Mouse (Mus musculus) regulatory T cell (primary cell): ENCODE data around the gene Hhat.

Experiments
- in situ Hi-C: fragments of 300-600 bp; cut with MboI, MseI; formaldehyde crosslinking; loops from one replicate; pipeline ENCODE4 v1.15.1; 2025; ENCODE audit warnings: high pct_unique_total_duplicates

Gene Hhat

GRCm38 (mm10) chr1:192564691-192565090 lies 206.3 kb downstream of the Hhat start:
- in situ Hi-C loops, result no loop called here

GRCm38 (mm10) chr1:192559341-192559740 lies 211.7 kb downstream of the Hhat start:
- in situ Hi-C loops, result no loop called here

DNA sequence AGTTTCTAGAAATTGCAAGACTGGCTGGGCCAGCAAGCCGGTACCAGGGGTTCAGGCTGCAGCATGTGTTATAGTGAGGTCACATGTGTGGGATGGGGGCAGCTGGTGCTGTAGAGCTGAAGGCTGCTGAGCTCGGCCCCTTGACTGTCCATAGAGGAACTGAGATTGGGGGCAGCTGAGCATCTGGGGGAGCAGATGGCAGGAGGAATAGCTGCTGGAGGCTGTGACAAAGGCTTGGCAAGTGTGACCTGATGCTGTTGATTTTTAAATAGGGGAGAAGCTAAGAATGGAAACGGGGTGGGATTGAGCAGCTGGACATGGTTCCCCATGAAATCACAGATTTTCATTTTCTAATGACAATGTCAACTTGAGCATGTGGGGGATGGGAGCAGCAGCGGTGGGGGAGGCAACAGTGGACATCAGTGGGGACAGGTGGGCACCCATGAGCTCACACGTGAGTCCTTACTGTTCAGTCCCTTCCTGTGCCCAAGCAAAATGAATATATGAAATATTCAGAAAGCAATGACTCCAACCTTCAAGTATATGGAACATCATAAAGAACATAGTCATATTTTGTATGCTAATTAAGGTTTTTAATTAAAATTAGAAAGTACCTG lies 212.9 kb downstream of the Hhat start:
- in situ Hi-C loops, result no loop called here

GRCm38 (mm10) chr1:192555516-192555915 lies 215.5 kb downstream of the Hhat start:
- in situ Hi-C loops, result no loop called here

- in situ Hi-C loops, result no loop called here
Measured at GRCm38 (mm10) chr1:192550561-192550960, 220.5 kb downstream of the Hhat start.

DNA sequence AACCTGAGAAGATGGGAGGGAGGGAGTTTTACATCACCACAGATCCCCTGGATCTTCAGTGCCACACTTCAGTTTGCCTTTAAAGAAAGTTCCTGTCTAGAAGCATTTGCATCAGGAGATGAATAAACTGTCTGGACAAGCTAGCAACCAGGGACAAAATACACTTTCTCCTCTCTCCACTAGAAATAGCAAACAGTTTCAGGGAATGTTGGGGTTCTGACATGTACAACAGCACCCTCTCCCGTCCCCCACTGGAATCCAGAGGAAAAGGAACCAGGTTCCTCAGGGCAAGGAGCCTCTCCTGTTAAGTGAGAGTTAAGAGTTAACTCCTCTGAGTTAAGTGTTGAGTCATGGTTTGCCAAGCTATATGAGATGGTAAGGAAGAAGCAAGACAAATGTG lies 224.2 kb downstream of the Hhat start:
- in situ Hi-C loops, result no loop called here

GRCm38 (mm10) chr1:192544901-192545300 lies 226.1 kb downstream of the Hhat start:
- in situ Hi-C loops, result no loop called here

GRCm38 (mm10) chr1:192544091-192544490 lies 226.9 kb downstream of the Hhat start:
- in situ Hi-C loops, result no loop called here

GRCm38 (mm10) chr1:192543686-192544085 lies 227.3 kb downstream of the Hhat start:
- in situ Hi-C loops, result no loop called here

GRCm38 (mm10) chr1:192542093-192542492 lies 228.9 kb downstream of the Hhat start:
- in situ Hi-C loops, result no loop called here

DNA sequence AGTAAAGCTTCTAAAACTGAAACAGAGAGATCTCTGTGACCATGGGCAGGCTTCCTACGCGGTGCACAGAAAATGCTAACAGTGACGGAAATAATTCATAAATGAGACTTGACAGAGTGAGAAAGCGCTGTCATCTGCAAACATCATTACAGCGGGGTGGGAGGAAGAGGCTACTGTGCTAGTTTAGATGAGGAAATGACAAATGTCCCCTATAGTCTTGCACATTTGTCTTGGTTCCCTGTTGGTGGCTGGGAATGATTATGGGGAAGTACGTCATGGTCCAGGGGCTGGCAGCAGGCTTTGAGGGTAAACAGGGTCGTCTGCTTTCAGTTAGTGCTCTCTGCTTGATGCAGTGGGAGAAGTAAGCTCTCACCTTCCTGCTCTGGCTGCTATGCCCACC lies 233.9 kb downstream of the Hhat start:
- in situ Hi-C loops, result no loop called here

- in situ Hi-C loops, result no loop called here
Measured at GRCm38 (mm10) chr1:192536440-192536839, 234.6 kb downstream of the Hhat start.

GRCm38 (mm10) chr1:192533016-192533415 lies 238.0 kb downstream of the Hhat start:
- in situ Hi-C loops, result no loop called here

DNA sequence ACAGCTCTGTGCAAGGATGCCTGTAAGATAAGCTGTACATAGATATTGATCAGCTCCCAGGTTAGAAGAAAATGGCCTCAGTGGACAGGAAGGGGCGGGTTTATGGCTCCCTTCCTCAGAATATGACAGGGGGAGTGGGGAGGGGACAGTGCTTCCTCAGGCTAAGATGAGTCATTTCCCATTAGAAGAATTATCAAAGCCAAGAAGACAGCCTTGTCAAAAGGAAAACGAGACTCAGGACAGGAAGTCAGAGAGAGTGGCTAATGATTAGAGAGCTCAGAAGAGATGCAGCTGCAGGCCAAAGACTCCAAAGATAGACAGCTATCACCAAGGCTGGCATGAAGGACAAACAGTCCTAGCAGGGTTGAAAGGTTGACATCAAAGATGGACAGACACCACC lies 238.8 kb downstream of the Hhat start:
- in situ Hi-C loops, result no loop called here

DNA sequence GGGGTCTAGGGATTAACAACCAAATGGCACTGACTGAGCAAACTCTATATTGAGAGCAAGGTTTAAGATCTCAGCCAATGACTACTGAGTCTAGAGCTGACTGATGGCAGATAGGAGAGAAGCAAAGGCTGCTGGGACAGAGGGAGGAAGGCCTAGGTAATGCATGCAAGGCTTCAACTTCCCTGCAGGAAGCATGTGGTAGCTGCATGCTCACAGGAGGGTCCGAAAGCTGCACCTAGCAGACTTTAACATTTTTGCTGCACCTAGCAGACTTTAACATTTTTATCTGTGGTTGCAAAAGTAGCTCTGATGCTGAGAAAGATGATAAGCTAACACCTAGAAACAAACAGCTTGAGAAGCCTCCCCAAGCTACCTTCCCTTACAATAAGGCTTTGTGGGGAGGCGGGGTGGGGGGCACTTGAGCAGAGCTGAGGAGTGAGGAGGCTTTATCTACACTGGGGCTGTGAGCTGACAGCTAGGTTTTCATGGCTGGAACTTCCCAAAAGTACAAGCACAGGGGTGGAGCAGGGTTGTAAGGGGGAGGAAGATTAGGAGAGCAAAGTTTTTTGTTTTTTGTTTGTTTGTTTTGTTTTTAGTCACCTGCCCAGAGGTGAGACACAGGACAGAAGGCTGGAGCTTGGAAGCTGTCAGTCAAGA lies 239.4 kb downstream of the Hhat start:
- in situ Hi-C loops, result no loop called here

DNA sequence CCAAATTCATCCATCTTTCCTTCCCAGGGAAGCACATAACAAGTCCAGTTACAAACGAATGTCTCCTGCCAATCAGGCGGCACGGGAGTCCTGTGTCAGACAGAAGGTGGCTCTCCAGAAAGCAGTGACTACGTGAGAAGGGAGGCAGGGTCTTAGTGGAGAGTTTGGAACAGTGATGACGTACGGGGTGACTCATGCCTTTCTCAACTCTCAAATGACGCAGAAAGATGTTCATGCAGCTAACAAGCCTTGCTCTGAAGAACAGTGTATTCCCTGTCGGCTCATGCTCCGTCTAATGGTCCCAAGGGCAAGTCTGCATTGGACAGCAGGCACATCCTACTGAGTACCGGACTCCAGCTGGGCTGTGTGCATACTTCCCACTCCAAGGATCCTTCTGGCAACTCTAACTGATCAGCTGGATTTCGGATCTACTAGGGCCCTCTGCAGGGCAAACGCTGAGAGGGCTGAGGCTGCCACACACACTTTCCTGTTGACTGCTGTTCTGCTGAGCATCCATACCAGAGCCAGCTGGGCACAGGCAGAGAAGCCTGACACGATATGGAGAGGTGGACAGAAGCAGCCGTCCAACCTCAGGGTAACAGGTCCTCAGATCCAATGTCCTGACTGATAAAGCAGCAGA lies 245.2 kb downstream of the Hhat start:
- in situ Hi-C loops, result no loop called here

GRCm38 (mm10) chr1:192522376-192523178 lies 248.4 kb downstream of the Hhat start:
- in situ Hi-C loops, result no loop called here

- in situ Hi-C loops, result no loop called here
Measured at GRCm38 (mm10) chr1:192520836-192521435, 250.1 kb downstream of the Hhat start.

GRCm38 (mm10) chr1:192519713-192520112 lies 251.3 kb downstream of the Hhat start:
- in situ Hi-C loops, result no loop called here

DNA sequence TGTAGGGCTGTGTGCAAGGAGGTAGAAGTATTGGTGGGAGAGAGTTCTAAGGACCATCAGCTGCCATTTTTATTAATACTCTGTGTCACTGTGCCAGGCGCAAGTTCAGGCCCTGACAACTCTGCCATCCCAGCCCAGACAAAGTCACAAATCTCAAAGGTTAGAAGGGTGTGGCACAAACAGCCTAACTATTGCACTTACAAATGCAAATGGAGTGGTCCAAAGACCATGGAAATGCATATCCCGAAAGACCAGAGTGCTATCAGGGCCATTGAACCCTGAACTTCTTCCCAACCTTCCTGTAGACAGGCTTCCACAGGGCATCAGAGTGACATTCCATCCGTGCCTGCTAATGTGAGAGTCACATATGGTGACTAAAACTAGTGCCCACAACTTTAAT lies 255.7 kb downstream of the Hhat start:
- in situ Hi-C loops, result no loop called here

DNA sequence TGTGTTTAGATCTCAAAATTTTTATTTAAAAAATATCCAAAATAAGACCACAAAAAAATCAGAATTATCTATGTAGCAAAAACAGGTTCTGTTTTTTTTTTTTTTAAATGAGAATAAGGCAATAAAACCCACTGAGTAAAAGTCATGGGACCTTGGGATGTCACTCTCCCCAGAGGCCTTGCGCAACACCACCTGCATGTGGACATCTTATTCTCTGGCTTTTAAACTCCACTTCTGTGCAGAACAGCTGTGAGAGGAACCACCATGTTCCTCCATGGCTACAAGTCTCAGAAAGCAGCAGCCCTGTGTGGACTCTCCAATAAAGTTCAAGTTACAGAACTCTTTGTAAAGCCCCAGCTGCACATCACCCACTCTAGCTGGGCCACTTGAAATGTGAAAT lies 258.2 kb downstream of the Hhat start:
- in situ Hi-C loops, result no loop called here

- in situ Hi-C loops, result no loop called here
Measured at GRCm38 (mm10) chr1:192503651-192504050, 267.4 kb downstream of the Hhat start.
